Mouse (Mus musculus) CD4-positive, CD25-positive, alpha-beta regulatory T cell, adult 2 months (primary cell): Measurements from ENCODE around the gene Fndc11.

Experiments
- DNase-seq: peaks from one replicate; pipeline ENCODE4 v3.0.0-alpha.2; 2012; ENCODE audit warnings: low read depth, low spot score

The Fndc11 gene

DNA sequence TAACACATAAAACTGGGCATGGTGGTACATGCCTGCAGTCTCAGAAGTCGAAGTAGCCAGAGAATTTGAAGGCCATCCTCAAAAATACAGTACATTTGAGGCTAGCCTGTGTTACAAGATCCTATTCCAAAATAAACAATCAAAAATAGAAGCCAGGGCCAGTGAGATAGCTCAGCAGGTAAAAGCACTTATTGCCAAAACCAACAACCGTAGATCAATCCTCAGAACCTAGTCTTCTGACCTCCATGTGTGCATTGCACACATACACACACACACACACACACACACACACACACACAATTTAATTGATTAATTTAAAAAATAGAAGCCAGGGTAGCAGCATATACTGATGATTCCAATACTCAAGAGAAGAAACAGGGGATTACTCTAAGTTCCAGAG lies 47.0 kb downstream of the Fndc11 start:
- no peak for DNase-seq

DNA sequence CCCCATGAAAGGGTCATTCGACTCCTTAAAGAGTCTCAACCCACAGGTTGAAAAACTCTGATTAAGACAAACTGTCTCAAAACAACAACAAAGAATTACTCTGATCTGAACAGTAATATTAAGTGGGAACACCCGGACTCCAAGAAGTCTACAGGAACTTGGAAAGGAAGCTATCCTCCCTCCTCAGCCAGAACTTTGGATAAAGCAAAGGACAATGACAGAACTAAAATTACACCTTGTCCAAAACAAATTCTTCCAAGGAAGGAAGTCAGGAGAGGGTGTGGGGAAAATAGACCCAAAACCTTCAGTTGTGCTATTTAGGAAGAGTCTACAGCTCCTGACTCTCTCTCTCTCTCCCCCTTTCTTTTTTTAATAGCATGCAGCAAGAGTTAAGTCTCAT lies 52.3 kb downstream of the Fndc11 start:
- no peak for DNase-seq
